Mouse (Mus musculus): Measurements from ENCODE around the gene Tgif1.

The Tgif1 gene

GRCm38 (mm10) chr17:70808837-70809236 lies 44.5 kb downstream of the Tgif1 start:
- no peak for DNase-seq (ENCODE audit: low spot score in 2 of 2)

- no peak for DNase-seq (ENCODE audit: low spot score in 2 of 2)
Measured at GRCm38 (mm10) chr17:70807885-70808284, 45.5 kb downstream of the Tgif1 start.

DNA sequence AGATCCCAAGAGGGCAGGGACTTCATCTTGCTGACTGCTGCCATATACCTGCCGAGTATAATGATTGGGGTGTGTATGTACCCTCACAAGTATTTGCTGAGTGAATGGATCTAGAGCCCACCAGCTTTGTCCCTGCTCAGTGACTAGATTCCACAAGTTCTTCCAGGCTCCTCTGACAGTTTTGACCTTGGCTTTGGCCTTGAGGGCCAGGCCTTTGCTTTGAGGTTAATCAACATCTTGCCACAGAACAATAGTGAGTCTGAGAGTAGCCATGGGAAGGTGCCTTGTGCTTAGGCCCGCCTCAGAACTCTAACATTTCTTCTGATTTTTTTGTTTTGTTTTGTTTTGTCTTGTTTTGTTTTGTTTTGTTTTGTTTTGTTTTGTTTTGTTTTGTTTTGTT lies 46.7 kb downstream of the Tgif1 start:
- no peak for DNase-seq (ENCODE audit: low spot score in 2 of 2)

DNA sequence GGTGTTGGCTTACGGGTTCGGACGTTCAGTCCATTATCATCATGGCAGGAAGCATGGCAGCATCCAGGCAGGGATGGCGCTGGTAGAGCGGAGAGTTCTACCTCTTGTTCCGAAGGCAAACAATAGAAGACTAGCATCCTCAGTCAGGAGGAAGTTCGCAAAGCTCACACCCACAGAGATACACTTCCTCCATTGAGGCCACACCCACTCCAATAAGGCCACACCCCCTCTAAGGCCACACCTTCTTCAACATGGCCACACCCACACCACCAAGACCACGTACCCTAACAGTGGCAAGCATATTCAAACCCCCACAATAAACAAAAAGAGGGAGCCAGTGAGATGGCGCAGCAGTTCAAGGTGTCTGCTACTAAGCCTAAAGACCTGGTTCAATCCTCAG lies 47.5 kb downstream of the Tgif1 start:
- no peak for DNase-seq (ENCODE audit: low spot score in 2 of 2)

GRCm38 (mm10) chr17:70802022-70802421 lies 51.3 kb downstream of the Tgif1 start:
- no peak for DNase-seq (ENCODE audit: low spot score in 2 of 2)

- no peak for DNase-seq (ENCODE audit: low spot score in 2 of 2)
Measured at GRCm38 (mm10) chr17:70799266-70799665, 54.1 kb downstream of the Tgif1 start.

DNA sequence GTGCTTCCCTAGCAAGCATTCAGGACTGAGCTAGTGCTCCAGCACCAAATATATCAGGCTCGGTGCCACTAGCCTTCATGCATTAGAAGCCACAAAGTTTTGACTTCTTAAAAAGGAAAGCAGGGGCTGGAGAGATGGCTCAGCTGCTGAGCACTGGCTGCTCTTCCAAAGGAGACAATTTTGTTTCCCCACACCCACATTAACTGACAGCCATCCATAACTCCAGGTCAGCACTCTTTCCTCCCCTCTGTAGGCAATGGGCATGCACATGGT lies 55.6 kb downstream of the Tgif1 start:
- no peak for DNase-seq (ENCODE audit: low spot score in 2 of 2)

DNA sequence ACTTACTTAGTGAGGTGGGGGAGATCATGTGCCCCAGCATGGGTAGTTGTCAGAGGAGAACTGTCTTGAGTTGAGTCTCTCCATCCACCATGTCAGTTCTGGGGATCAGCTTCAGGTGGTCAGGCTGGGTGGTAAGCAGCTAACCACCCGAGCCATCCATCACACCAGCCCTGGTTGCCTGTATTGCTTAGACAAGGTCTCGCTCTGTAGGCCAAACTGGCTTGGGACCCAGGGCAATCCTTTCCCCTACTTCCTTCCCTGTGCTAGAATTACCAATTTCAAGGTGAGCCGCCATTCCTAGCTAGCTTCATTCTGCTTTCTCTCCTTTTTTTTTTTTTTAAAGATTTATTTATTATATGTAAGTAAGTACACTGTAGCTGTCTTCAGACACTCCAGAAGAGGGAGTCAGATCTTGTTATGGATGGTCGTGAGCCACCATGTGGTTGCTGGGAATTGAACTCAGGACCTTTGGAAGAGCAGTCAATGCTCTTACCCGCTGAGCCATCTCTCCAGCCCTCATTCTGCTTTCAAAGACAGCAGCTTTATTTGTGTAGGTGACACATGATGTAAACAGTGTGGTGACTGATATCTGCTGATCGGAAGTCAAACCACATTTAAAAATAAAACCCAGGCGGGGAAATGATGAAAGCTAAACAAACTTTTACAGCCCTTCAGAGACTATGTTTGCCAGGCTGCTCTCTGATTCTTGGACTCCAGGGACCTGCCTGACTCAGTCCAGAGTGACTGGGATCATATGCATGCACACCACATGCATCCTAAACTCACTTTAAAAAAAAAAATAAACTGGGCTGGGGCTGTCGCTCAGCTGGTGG lies 56.2 kb downstream of the Tgif1 start:
- DNase-seq (ENCODE audit: low spot score in 2 of 2) = no peak

GRCm38 (mm10) chr17:70795196-70795595 lies 58.1 kb downstream of the Tgif1 start:
- DNase-seq (ENCODE audit: low spot score in 2 of 2) = no peak

GRCm38 (mm10) chr17:70794722-70795121 lies 58.6 kb downstream of the Tgif1 start:
- no peak for DNase-seq (ENCODE audit: low spot score in 2 of 2)

- no peak for DNase-seq (ENCODE audit: low spot score in 2 of 2)
Measured at GRCm38 (mm10) chr17:70794291-70794690, 59.1 kb downstream of the Tgif1 start.
